Mouse (Mus musculus) induced T-regulatory cell, adult 2 months (primary cell): ENCODE results near the gene Fmo4.

ENCODE experiments used
- DNase-seq: peaks from one replicate; pipeline ENCODE4 v3.0.0-alpha.2; 2012; ENCODE audit warnings: low read depth

Gene Fmo4

GRCm38 (mm10) chr1:162813836-162814156, at the start of gene Fmo4:
Fmo4 (minus strand) TSS chr1:162813972.
- DNase-seq: no peak

- DNase-seq: no peak
Observed at GRCm38 (mm10) chr1:162862328-162862727, 48.6 kb upstream of the Fmo4 start.

- no peak for DNase-seq
Observed at GRCm38 (mm10) chr1:162859996-162860605, 46.3 kb upstream of the Fmo4 start.

GRCm38 (mm10) chr1:162859545-162859976, 45.8 kb upstream of the Fmo4 start:
- no peak for DNase-seq

GRCm38 (mm10) chr1:162858748-162859130, 45.0 kb upstream of the Fmo4 start:
- no peak for DNase-seq

- DNase-seq: no peak
Observed at GRCm38 (mm10) chr1:162857766-162858747, 44.3 kb upstream of the Fmo4 start.

GRCm38 (mm10) chr1:162853812-162854482, 40.2 kb upstream of the Fmo4 start:
- DNase-seq: no peak

- no peak for DNase-seq
Observed at GRCm38 (mm10) chr1:162847554-162847953, 33.8 kb upstream of the Fmo4 start.

GRCm38 (mm10) chr1:162840211-162840610, 26.4 kb upstream of the Fmo4 start:
- DNase-seq: no peak

- DNase-seq: no peak
Observed at GRCm38 (mm10) chr1:162838976-162839375, 25.2 kb upstream of the Fmo4 start.

GRCm38 (mm10) chr1:162834342-162834741, 20.6 kb upstream of the Fmo4 start:
- DNase-seq: no peak

- DNase-seq: no peak
Observed at GRCm38 (mm10) chr1:162832574-162832953, 18.8 kb upstream of the Fmo4 start.

- no peak for DNase-seq
Observed at GRCm38 (mm10) chr1:162831838-162832573, 18.2 kb upstream of the Fmo4 start.

GRCm38 (mm10) chr1:162819280-162819679, 5.5 kb upstream of the Fmo4 start:
- no peak for DNase-seq

GRCm38 (mm10) chr1:162815381-162816127, 1.8 kb upstream of the Fmo4 start:
- no peak for DNase-seq

- no peak for DNase-seq
Observed at GRCm38 (mm10) chr1:162814932-162815331, 1.2 kb upstream of the Fmo4 start.

- no peak for DNase-seq
Observed at GRCm38 (mm10) chr1:162813143-162813835, 483 bp downstream of the Fmo4 start.

- DNase-seq: no peak
Observed at GRCm38 (mm10) chr1:162808541-162808940, 5.2 kb downstream of the Fmo4 start.

GRCm38 (mm10) chr1:162807441-162807840, 6.3 kb downstream of the Fmo4 start:
- DNase-seq: no peak

GRCm38 (mm10) chr1:162805011-162805410, 8.8 kb downstream of the Fmo4 start:
- DNase-seq: no peak

GRCm38 (mm10) chr1:162796441-162796840, 17.3 kb downstream of the Fmo4 start:
- DNase-seq: no peak
